Mouse (Mus musculus) CD4-positive, CD25-positive, alpha-beta regulatory T cell, adult 2 months (primary cell): Measurements from ENCODE around the gene Tsr1.

Source experiments
- DNase-seq: peaks from one replicate; pipeline ENCODE4 v3.0.0-alpha.2; 2012; ENCODE audit warnings: low read depth, low spot score

Gene Tsr1

GRCm38 (mm10) chr11:74896901-74897677 is 782 bp upstream of the Tsr1 start, which contains the start of gene Sgsm2:
TSS of gene Sgsm2 (minus strand) at chr11:74897060.
- peak; percentile 79 for DNase-seq

- DNase-seq = no peak
Observed at GRCm38 (mm10) chr11:74898517-74898827, 601 bp downstream of the Tsr1 start.

- no peak for DNase-seq
Observed at GRCm38 (mm10) chr11:74901555-74901954, 3.7 kb downstream of the Tsr1 start.

- no peak for DNase-seq
Observed at GRCm38 (mm10) chr11:74902416-74902815, 4.5 kb downstream of the Tsr1 start.

GRCm38 (mm10) chr11:74907850-74908249 is 10.0 kb downstream of the Tsr1 start:
- DNase-seq = no peak

GRCm38 (mm10) chr11:74908618-74909399 is 10.9 kb downstream of the Tsr1 start:
- no peak for DNase-seq

GRCm38 (mm10) chr11:74909978-74910377 is 12.1 kb downstream of the Tsr1 start:
- DNase-seq = no peak

- DNase-seq = no peak
Observed at GRCm38 (mm10) chr11:74912492-74912891, 14.6 kb downstream of the Tsr1 start.

- DNase-seq = no peak
Observed at GRCm38 (mm10) chr11:74919249-74919648, 21.4 kb downstream of the Tsr1 start.

- DNase-seq = peak; percentile 63
Observed at GRCm38 (mm10) chr11:74924149-74924548, 26.3 kb downstream of the Tsr1 start.

- peak; percentile 98 for DNase-seq
Observed at GRCm38 (mm10) chr11:74925577-74926387, 27.9 kb downstream of the Tsr1 start, which contains the start of the genes Smg6 and Srr. TSS of gene Smg6 (plus strand) at chr11:74925823. TSS of gene Srr (minus strand) at chr11:74925948.

GRCm38 (mm10) chr11:74926388-74927005 is 28.6 kb downstream of the Tsr1 start:
- peak; percentile 71 for DNase-seq

- DNase-seq = no peak
Observed at GRCm38 (mm10) chr11:74927236-74927725, 29.4 kb downstream of the Tsr1 start.

GRCm38 (mm10) chr11:74929111-74929510 is 31.2 kb downstream of the Tsr1 start:
- DNase-seq = no peak

- DNase-seq = no peak
Observed at GRCm38 (mm10) chr11:74930391-74930790, 32.5 kb downstream of the Tsr1 start.

- peak; percentile 69 for DNase-seq
Observed at GRCm38 (mm10) chr11:74946348-74946747, 48.5 kb downstream of the Tsr1 start.

GRCm38 (mm10) chr11:74954901-74955300 is 57.0 kb downstream of the Tsr1 start:
- DNase-seq = peak; percentile 18

GRCm38 (mm10) chr11:74956006-74956405 is 58.1 kb downstream of the Tsr1 start:
- no peak for DNase-seq

- DNase-seq = no peak
Observed at GRCm38 (mm10) chr11:74957600-74957999, 59.7 kb downstream of the Tsr1 start.
